17 mouse cellular contexts compared by ENCODE assay signal in genomic region chr13:29953417-29954045, GRCm38 (mm10). TPM values are rescaled to one million over a fixed set of nuclear protein-coding genes. Genes with fewer than 3 reads are reported as not detected.
DNase-seq lines count a peak whose midpoint lies in the region; TF ChIP-seq lines count a peak whose summit lies in the region.
"Had no signal": no experiment of that assay in that cellular context is flagged by ENCODE, and none has a peak within 500 bp of the region (broad histone marks: within the 10 kb centered on the region; RNA-seq: fewer than 3 reads in every experiment).

No protein-coding gene starts in this region.

- H3K9ac ChIP-seq in ES-Bruce4 (ENCODE audit: low read depth, poor library complexity, severe bottlenecking), result no peak overlapping the region
- H3K9ac ChIP-seq: heart, embryonic 13.5 days; hindbrain, embryonic 12.5 days; limb, embryonic 15.5 days had no signal

- no peaks in the 10 kb centered on the region for H3K27me3 ChIP-seq in ES-Bruce4 (ENCODE audit: control insufficient read depth, insufficient read depth, low read length, poor library complexity, severe bottlenecking)
- H3K27me3 ChIP-seq: heart, embryonic 13.5 days; hindbrain, embryonic 12.5 days; limb, embryonic 15.5 days had no signal

- H3K36me3 ChIP-seq in ES-Bruce4 (ENCODE audit: control insufficient read depth, insufficient read depth, low read length, poor library complexity, severe bottlenecking), result no peaks in the 10 kb centered on the region; the same call in 1 of the 2 replicates

- H3K4me1 ChIP-seq in ES-Bruce4 (ENCODE audit: control insufficient read depth, insufficient read depth, low read length), result peaks cover 9% of the 10 kb centered on the region

- TF ChIP-seq EP300 in ES-Bruce4 (IDR thresholded peaks at IDR 0.05; ENCODE audit: insufficient read depth, low read depth, low read length), result no peak

- DNase-seq in heart, adult 8-10 months (ENCODE audit: low spot score), result peak; percentile 24
- DNase-seq in heart, postnatal 14 days, result no peak
- no peak for DNase-seq in layer of hippocampus, adult 2 months (ENCODE audit: low spot score in 2 of 2)
- no peak for DNase-seq in layer of hippocampus, adult 9-10 months (ENCODE audit: low spot score)
- DNase-seq in ZHBTc4 (ENCODE audit: low read depth, low spot score), result peak; percentile 76
- no peak for DNase-seq in neural tube, embryonic 10.5 days (ENCODE audit: extremely low spot score, low spot score)
- DNase-seq: cerebellum, adult 11-12 months; cerebellum, postnatal 36 days; kidney, adult 11 months; lung, postnatal 36 days had no signal

- peaks cover 4% of the 10 kb centered on the region; the same call in 1 of the 2 replicates for H3K9me3 ChIP-seq in ES-Bruce4 (replicated peaks; ENCODE audit: control insufficient read depth, insufficient read depth, low read length, poor library complexity, severe bottlenecking)
- H3K9me3 ChIP-seq: limb, embryonic 15.5 days had no signal

- intact Hi-C loops in heart, postnatal 14 days (cut with DNase I), result no loop called here

- peak; percentile 45 for TF ChIP-seq CTCF in layer of hippocampus, adult 2 months (conservative IDR thresholded peaks at IDR 0.05)
- peak; percentile 22 for TF ChIP-seq CTCF in ES-Bruce4 (IDR thresholded peaks at IDR 0.05; ENCODE audit: low read depth, low read length)

- no peak overlapping the region for H3K27ac ChIP-seq in layer of hippocampus, adult 2 months
- no peak overlapping the region for H3K27ac ChIP-seq in ES-Bruce4 (ENCODE audit: insufficient read depth, low read length)
- H3K27ac ChIP-seq: embryonic facial prominence, embryonic 10.5 days; heart, embryonic 13.5 days; hindbrain, embryonic 12.5 days; limb, embryonic 15.5 days had no signal

- H3K4me3 ChIP-seq in layer of hippocampus, adult 2 months, result no peak overlapping the region
- H3K4me3 ChIP-seq in ES-Bruce4 (ENCODE audit: low read depth, low read length), result no peak overlapping the region
- H3K4me3 ChIP-seq: embryonic facial prominence, embryonic 10.5 days; erythroblast, embryonic 14.5 days; heart, embryonic 13.5 days; hindbrain, embryonic 12.5 days; limb, embryonic 15.5 days; myocyte had no signal

- no peak for TF ChIP-seq POLR2A in ES-Bruce4 (IDR thresholded peaks at IDR 0.05; ENCODE audit: insufficient read depth, low read length)

RNA-seq across cellular contexts. Expression of gene E2f3, which starts 32.3 kb away (rescaled TPM):
- 1 to 10 TPM; 4.8 to 8.6 (median 6.5) TPM for total RNA-seq in heart, adult 8-10 months (2022)
- total RNA-seq in heart, postnatal 14 days (2021), result 1 to 10 TPM; 8.8 to 9.0 TPM
- total RNA-seq in layer of hippocampus, adult 2 months (2021), result 10 to 100 TPM; 24.6 to 25.2 TPM
- 26.8 and 29.7 TPM in 2 replicates for polyA plus RNA-seq in ES-Bruce4 (2011; ENCODE audit: insufficient read depth, insufficient read length, low read depth, missing spikeins)

Comparison
In these comparisons a context has a peak if more than half of its experiments do, and no peak if none do; other contexts are left out.
1. DNase-seq: peak in heart, adult 8-10 months (single experiment) and ZHBTc4 (single experiment); none in heart, postnatal 14 days (0 of 2), layer of hippocampus, adult 2 months (0 of 2), layer of hippocampus, adult 9-10 months (single experiment) and neural tube, embryonic 10.5 days (single experiment).